Mouse (Mus musculus): ENCODE data around the gene Ifi206. TPM values are rescaled to one million over a fixed set of nuclear protein-coding genes. Genes with fewer than 3 reads are reported as not detected.
A peak's percentile ranks its signal among the peaks of the same experiment; 100 is the strongest.
"Not testable (repeated sequence)": the region's sequence is repeated elsewhere in the genome, so short reads cannot be mapped to it uniquely, and the experiment has no call there.

Ifi206 gene
- 1.0 and 1.2 TPM in 2 replicates for polyA plus RNA-seq (2012; rRNA removed)

DNA sequence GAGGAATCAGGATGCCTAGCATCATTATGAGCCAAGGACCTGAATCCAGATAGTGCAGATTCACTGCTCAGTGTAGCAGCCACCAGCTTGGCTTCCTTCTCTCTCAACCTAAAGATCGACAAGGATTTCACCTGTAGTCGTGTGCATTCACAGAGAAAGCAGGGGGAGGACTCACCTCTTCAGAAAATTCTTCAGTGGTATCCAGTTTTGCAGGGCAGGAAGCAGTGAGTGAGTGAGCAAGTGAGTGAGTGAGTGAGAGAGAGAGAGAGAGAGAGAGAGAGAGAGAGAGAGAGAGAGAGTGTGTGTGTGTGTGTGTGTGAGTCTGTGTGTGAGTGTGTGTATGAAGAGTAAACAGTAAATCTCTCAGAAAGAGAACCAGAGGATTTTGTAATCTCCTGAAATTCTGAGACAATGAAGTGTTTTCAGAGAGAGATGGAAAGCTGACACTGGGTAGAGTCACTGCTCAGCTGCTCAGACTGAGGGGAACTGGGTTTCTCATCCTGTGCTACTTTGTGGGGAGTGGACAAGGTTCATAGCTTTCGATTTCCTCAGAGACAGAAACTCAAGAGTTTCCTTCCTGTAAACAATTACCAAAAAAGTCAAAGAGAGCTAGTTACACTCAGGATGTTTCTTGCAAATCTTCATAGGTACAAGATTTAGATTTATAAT, at the start of gene Ifi206:
TSS of gene Ifi206 (minus strand) at position 230 of the 669 bp plus-strand sequence.
- 64% methylated on average over 3 of the region's 3 CpGs for WGBS
- DNase-seq (ENCODE audit: low read depth, low spot score) = not testable (repeated sequence)

DNA sequence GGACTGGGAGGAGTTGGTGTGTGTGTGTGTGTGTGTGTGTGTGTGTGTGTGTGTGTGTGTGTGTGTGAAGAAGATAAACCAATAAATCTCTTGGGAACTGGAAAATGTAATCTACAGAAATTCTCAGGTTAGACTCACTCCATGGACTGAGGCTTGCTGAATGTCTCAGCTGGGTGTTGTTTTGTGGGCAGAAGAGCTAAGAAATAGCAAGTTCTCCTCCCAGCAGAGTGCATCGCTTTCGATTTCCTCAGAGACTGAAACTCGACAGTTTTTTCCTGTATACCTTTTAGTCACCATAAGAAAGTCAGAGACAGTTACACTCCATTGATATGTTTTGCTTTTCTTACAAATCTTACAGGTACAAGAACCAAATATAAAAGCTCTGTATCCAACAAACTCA, 45.0 kb upstream of the Ifi206 start, which contains the start of gene Ifi214:
TSS of gene Ifi214 (minus strand) at position 167 of the 400 bp plus-strand sequence.
- WGBS = 86% methylated on average over 3 of the region's 3 CpGs

DNA sequence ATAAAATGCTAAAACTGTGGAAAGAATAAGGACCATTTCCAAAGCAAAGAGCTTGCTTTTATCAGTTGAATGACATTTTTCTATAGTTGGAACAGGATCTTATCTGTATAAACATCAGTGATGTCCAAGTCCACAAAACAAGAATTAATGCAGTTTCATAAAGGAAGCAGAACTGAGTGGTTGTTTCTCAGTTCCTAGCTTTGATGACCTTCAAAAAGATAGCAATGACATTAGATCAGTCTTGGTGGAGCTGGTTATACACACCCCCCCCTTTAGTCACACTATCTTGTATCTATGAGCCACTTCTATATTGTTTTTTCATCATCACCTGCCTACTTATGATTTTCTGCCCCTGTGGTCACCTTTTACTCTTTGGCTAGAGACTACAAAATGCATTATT, 30.6 kb upstream of the Ifi206 start:
- DNase-seq (ENCODE audit: low read depth, low spot score) = no peak

More for the DNA sequence above, 45.0 kb upstream of the Ifi206 start, which contains the start of gene Ifi214:
- DNase-seq (ENCODE audit: low read depth, low spot score) = not testable (repeated sequence)

DNA sequence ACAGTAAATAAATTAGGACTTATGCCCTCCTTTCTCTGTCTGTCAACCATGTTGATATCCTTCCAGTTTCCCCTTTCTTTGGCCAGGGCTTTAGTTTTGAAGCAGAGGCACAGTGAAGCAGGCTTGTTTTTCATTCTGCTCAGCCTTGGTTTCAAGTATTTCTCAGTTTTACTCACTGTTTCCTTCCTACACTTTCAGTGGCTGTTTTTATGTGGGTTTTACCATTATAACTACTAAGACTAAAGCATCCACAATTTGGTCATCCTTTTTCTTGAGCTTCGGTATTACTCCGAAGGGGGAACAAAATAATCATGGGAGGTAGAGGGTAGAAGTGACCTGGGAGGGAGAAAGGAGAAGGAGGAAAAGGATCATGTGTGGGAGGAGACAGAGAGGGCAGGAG, 19.8 kb upstream of the Ifi206 start:
- DNase-seq (ENCODE audit: low read depth, low spot score) = not testable (repeated sequence)
- WGBS = 94% methylated on average over 2 of the region's 2 CpGs

DNA sequence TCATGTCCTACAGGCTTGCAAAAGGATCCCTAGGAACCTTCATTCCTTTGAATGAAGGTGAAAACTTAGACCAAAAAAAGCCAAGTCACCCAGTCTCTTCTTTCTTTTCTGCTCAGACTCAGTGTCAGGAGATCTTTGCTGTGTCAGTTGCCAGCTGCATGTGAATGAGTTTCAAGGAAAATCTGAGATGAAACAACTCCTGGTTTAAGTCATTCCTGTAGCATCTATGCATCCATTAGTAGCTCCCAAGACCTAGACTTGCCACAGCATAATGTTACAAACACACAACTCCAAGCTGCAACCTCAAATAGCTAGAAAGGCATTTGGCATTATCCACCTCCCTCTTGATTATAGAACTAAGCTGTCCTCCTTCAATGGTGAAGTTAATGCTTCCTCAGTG, 642 bp upstream of the Ifi206 start:
- DNase-seq (ENCODE audit: low read depth, low spot score) = not testable (repeated sequence)

DNA sequence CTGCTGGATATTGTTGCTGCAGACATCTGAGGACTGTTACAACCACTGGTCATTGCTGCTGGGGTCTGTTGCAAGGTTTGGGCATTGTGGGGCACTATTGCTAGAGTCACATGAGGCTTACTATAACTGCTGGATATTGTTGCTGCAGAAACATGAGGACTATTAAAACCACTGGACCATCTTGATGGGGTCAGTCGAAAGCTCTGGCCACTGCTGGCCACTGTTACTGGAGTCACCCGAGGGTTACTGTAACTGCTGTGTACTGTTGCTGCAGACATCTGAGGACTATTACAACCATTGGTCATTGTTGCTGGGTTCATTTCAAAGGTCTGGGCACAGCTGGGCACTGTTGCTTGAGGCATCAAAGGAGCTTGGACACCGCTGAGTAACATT, 9.7 kb downstream of the Ifi206 start:
- not testable (repeated sequence) for DNase-seq (ENCODE audit: low read depth, low spot score)
- WGBS = 84% methylated on average over 3 of the region's 3 CpGs

DNA sequence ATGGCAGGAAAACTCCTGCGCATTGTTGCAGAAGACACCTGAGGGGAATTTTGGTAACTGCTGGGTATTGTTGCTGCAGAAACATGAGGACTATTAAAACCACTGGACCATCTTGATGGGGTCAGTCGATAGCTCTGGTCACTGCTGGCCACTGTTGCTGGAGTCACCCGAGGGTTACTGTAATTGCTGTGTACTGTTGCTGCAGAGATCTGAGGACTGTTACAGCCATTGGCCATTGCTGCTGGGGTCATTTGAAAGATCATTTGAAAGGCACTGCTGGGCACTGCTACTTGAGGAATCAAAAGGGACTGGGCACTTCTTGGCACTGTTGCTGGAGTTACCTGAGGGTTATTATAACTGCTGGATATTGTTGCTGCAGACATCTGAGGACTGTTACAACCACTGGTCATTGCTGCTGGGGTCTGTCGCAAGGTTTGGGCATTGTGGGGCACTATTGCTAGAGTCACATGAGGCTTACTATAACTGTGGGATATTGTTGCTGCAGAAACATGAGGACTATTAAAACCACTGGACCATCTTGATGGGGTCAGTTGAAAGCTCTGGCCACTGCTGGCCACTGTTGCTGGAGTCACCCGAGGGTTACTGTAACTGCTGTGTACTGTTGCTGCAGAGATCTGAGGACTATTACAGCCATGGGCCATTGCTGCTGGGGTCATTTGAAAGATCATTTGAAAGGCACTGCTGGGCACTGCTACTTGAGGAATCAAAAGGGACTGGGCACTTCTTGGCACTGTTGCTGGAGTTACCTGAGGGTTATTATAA, 10.3 kb downstream of the Ifi206 start:
- not testable (repeated sequence) for DNase-seq (ENCODE audit: low read depth, low spot score)
- WGBS = 89% methylated on average over 5 of the region's 5 CpGs

DNA sequence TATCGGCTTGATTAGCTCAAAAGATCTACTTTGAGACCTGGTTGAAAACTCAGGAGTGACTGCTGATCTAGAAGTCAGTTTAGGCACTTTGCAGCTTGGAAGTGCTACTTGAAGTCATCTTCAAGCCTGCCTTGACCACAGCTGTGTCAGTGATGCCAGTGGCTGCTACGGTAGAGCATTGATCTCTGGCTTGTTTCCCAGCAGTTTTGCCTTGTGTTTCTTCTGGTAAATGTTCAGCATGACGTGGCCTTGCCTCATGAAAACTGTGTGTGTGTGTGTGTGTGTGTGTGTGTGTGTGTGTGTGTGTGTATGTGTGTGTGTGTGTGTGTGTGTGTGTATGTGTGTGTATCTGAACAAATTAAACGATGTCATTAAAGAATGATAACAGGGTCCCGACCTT, 34.1 kb downstream of the Ifi206 start:
- no peak for DNase-seq (ENCODE audit: low read depth, low spot score)

DNA sequence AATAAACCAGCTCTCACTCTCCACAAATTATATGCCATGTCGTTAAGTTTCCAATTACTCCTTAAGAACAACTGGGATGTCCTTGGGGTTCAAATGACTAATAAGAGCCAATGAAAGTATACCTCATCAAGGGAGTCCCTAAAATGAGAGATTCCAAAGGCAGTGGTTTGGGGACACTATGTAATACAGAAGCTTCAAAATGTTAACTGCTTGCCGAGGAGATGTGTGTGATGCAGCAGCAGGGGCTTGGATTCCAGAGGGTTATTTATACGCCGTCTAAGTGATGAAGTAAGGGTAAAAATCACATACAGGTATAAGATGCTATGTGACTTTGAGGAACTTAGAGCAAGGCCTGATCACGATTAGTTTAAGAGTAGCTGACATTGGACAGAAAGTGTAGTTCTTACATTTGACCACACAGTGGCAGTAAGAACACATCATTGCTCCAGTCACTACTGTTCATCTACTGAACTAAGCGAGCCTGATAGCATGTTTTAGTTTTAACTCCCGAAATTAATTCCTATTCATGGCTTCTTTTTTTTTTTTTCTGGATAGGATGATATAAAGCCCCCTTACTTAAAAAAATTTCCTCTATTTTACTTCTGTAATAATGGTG, 34.6 kb downstream of the Ifi206 start:
- DNase-seq (ENCODE audit: low read depth, low spot score) = no peak
- WGBS = 46% methylated on average over 7 of the region's 7 CpGs

More for the DNA sequence above, 34.1 kb downstream of the Ifi206 start:
- WGBS = 83% methylated on average over 5 of the region's 5 CpGs

DNA sequence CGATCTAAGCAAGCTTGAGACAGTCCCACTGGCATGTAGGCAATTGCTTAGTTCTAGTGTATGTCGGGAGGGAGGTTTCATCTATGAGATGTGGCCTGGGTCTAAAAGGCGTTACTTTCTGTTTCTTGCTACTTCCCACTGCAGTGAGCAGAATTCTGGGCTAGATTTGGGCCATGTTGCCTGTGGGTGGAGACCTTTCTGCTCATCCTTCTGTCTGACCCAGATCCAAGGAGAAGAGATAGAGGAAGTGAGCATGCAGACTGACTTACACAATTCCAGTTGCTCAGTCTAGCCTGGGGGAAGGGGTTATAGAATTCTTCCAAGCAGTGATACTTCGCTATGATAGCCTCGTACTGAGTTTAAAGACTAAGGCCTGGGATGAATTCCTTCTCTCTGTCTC, 39.2 kb downstream of the Ifi206 start:
- 87% methylated on average over 5 of the region's 5 CpGs for WGBS
- DNase-seq (ENCODE audit: low read depth, low spot score) = no peak

DNA sequence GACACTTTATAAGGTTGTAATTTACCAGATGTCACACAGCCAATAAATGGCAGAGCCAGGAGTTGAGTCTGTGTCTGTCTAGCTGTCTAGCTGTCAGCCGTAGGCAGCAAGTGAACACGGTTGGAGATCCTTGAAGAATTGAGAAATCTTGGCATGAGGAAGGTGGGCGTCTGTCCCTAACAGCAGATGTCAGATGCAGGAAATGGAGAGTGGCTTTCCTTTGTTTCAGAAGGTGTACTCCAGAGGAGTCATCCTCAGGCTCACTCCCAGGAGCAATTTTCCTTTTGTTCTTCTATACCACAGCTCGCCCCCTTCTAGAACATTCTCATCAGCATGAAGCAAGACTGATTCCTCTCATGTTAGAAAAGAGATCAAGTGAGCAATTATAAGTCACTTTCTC, 40.2 kb downstream of the Ifi206 start:
- 74% methylated on average over 4 of the region's 4 CpGs for WGBS
- no peak for DNase-seq (ENCODE audit: low read depth, low spot score)

DNA sequence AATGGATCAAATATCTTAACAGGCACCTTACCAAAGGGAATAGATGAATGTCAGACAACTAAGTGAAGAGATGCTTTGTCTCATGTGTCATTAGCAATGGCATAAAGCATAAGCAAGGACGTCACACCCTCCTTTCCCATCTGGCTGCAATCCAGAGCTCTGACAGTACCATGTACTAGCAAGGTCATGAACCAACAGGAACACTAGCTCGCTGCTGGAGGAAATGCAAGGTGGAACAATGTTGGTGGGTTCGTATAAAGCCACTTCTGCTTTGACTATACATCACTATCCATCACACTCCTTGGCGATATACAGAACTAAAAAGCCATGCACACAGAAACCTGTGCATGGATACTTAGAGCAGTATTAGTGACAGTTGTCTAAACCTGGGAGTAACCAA, 43.8 kb downstream of the Ifi206 start:
- 53% methylated on average over 4 of the region's 4 CpGs for WGBS
- no peak for DNase-seq (ENCODE audit: low read depth, low spot score)

DNA sequence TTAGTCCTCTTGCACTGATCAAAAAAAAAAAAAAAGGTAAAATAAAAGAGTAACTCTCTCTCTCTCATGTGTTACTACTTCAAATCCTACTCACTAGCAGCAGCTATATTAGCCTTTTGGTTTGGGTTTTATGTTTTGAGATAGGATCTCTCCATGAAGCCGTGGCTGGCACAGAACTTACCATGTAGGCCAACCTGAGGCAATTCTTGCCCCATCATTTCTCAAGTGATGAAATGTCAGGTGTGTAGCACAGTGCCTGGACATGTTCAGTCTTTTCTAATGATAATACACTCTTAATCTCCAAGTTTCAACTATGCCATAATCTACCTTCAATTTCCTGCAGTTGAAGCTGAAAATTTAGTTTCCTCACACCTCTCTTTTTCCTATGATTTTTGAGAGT, 47.8 kb downstream of the Ifi206 start:
- no peak for DNase-seq (ENCODE audit: low read depth, low spot score)

DNA sequence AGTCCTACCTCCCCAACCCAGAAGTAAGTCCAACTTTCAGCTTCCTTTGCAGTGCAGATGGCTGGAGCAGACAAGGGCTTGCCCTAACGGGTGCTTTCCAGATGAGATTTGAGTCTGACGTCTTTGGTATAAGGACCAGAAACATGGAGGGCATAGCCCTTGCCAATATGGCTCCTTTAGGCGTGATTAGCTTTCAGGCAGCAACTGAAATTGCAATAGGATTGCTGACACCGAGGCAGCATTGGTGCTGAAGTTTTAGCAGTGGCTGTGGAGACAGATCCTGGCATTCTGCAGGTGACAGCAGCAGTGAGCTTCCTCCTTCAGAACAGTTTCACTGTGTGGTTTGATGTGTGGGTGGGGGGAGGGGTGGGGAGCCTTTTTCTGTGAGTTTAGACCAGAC, 49.6 kb downstream of the Ifi206 start:
- no peak for DNase-seq (ENCODE audit: low read depth, low spot score)
- WGBS = 61% methylated on average over 4 of the region's 4 CpGs

More for the DNA sequence above, 47.8 kb downstream of the Ifi206 start:
- 90% methylated on average over 1 of the region's 1 CpGs for WGBS

DNA sequence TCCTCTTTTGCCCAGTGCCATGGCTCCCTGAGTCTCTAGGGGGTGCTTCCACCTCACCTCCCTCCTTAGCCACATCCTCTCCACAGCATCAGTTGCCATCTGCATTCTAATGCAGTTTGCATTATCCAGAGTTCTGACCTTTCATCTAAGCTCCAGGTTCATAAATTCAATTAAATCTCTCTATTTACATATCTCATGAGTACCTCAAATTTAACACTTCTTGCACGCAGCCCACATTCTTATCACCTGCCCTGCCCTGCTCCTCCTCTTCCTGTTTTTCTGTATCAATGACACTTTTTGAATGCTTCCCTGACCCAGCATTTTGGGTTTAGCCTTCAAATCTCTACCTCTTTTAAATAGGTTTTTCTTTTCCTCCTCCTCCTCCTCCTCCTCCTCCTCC, 50.2 kb downstream of the Ifi206 start:
- no peak for DNase-seq (ENCODE audit: low read depth, low spot score)
- WGBS = 15% methylated on average over 1 of the region's 1 CpGs

DNA sequence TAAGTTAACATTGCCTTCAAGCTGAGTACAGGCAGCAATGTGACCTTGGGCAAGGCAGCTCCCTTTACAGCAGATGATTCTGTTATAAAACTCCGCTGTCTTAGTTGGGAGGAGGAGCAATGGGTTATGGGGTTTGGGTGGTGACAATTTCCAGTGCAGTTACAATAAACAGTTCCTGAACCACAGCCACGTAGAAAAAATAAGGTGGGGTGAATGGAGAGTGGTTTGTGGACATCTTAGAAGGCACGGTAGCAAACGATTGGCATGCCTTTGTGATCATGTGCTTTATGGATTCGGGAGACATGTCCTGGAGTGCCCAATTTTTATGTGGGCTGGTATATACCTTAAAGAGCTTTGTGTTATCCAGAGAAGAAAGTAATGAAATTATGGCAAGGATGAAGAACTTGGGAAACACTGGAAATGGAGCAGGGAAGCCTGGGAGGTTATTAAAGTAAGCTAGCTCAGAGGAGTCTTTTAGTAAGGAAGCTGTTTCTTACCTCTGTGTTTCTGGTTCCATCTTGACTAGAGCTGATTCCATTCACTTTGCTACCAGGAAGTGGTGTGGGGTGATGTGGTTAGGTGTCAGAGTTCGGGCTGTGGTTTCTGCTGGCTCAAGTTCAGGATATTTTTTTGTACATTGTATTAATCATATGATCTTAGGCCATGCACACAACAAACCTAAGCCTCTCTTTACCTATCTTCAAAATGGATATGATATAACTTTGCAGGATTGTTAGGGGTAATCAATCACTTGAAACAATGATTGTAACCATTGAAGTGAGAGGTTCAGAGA, 53.5 kb downstream of the Ifi206 start:
- WGBS = 18% methylated on average over 6 of the region's 6 CpGs
- DNase-seq (ENCODE audit: low read depth, low spot score) = peak; percentile 67

DNA sequence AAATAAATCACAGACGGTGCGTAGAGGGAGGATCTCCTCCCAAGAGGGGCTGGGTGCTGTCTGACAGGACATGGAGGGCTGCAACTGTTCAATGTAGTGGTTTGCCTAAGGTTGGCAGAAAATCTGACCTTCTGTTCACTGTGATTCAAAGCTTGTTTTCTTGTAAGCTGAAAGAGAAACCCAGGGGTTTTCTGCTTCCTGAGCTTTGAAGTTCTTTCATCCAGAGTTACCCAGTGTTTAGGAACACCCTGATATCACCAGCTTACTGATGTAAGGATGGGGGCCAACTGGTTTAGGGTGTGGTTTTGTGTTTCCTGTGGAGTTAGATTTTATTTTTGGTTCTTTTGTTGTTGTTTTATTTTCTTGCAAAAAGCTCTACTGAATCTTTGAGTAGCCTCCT, 58.4 kb downstream of the Ifi206 start:
- DNase-seq (ENCODE audit: low read depth, low spot score) = no peak
- WGBS = 83% methylated on average over 2 of the region's 2 CpGs

DNA sequence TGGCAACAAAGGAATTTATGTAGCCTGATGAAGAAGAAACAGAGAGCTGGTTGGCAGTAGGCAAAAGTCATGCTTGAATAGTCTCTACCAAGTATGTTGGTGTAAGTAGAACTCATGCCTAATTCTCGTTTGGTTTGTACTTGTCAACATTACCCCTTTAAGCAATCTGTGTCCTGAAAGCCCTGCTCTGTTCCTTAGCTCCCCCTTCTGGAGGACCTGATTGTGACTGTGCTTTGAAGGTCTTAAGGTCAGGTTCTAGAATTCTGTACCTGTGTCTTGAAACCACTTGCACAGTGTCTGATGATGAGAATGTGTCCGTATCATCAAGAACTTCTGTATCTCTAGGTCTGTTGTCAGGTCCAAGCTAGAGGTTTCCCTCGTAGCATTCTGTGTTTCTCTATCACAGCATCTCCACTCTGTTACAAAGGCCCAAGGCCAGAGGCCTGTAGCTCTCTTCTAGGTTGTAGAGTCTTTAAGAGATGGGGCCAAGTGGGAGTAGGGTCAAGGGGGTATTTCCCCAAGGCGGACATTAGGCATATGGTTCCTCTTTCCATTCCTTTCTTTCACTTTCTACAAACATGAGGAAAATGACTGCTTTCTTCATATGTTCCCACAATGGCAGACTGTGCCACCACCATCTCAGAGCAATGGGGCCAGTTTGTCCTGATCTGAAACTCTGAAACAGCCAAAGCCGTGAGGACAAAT, 60.7 kb downstream of the Ifi206 start:
- WGBS = 70% methylated on average over 5 of the region's 5 CpGs
- no peak for DNase-seq (ENCODE audit: low read depth, low spot score)

DNA sequence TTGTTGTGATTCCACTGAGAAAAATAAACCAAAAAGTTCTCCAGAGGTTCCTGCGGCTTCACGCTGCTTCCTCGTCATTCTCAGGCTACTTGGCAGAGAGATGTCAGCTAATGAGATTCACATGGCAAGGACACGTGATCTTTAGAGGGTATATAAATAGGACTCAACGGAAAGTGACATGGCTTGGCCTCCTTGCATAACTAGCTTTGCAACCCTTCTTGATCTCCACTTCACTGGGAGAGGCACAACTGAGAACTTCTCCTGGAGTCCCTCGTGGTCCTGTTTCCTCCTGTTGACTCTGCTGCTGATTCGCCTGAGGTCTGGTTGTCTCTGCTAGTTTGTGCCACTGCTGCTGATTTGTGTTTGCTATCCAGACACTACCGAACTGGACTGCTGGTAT, 63.5 kb downstream of the Ifi206 start:
- no peak for DNase-seq (ENCODE audit: low read depth, low spot score)
- WGBS = 79% methylated on average over 8 of the region's 8 CpGs

All from large intestine, adult 2 months (tissue).